Mouse (Mus musculus): ENCODE data around the gene Ppp1r11. TPM values are rescaled to one million over a fixed set of nuclear protein-coding genes. Genes with fewer than 3 reads are reported as not detected.
A peak's percentile ranks its signal among the peaks of the same experiment; 100 is the strongest.

Ppp1r11 gene
- polyA plus RNA-seq, 1 experiment, result 891 TPM

DNA sequence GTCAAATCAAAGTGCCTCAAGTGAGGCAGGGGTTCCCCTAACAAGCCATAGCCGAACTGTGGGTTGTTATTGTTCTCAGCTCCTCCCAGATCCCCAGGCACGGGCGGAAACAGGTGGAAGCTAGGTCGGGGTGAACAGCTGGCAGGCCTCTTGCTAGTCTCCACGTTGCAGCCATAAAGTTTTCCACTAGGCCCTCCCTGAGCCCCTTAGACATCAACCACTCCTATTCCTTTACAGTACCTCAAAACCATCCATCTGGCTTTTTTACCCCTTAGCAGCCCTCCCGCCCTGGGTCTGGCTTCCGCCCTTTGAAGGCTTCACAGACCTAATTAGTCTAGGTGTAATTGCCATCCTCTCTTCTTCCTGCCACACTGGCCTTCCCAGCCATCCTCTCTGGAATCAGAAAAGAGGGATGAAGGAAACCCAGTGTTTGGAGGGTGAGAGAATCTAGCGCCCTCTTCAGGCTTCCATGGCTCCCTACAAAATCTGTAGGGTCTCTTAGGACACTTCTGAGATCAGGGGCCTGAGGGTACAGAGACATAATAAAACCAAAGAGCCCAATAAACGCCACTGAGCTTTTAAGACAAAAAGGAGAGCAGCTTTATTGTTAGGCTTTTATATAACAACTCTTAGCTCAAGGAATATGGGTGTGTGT is 7.3 kb downstream of the Ppp1r11 start:
- no peak overlapping the region for H3K4me3 ChIP-seq (ENCODE audit: control insufficient read depth, low read depth, low read length)
- H3K4me1 ChIP-seq (ENCODE audit: control insufficient read depth, insufficient read depth, low read length), result peaks cover 19% of the 10 kb centered on the region
- H3K36me3 ChIP-seq (ENCODE audit: control insufficient read depth, insufficient read depth, low read length), result no peaks in the 10 kb centered on the region
- H3K27ac ChIP-seq (ENCODE audit: control insufficient read depth, insufficient read depth, low read depth, low read length), result no peak overlapping the region
- H3K27me3 ChIP-seq (ENCODE audit: control insufficient read depth, insufficient read depth, low read length), result no peaks in the 10 kb centered on the region
- TF ChIP-seq POLR2A (IDR thresholded peaks at IDR 0.05; ENCODE audit: control insufficient read depth, low read depth, low read length) (no peak), CTCF (IDR thresholded peaks at IDR 0.05; ENCODE audit: control insufficient read depth, insufficient read depth, insufficient replicate concordance, low read depth, low read length) (no peak)

DNA sequence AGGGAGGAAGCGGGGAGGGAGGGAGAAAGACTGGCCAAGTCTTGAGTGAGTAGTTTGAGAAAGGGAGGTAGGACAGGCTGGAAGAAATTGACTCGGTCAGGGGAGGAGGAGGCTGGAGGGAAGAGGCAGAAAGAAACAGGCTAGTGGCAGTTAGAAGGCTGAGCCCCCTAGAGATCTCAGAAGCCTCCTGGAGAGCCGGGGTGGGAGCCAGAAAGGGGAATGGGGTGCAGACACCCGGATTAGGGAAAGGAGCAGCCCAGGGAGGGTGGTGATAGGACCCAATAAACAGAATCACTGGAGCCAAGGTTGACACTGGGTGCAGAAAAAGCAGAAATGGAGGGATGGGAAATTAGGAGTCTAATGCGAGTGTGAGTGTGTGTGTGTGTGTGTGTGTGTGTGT is 7.8 kb downstream of the Ppp1r11 start:
- Histone ChIP-seq H3K36me3 (ENCODE audit: control insufficient read depth, insufficient read depth, low read length) (no peaks in the 10 kb centered on the region), H3K4me1 (ENCODE audit: control insufficient read depth, insufficient read depth, low read length) (peaks cover 19% of the 10 kb centered on the region), H3K4me3 (ENCODE audit: control insufficient read depth, low read depth, low read length) (no peak overlapping the region), H3K27me3 (ENCODE audit: control insufficient read depth, insufficient read depth, low read length) (no peaks in the 10 kb centered on the region), H3K27ac (ENCODE audit: control insufficient read depth, insufficient read depth, low read depth, low read length) (no peak overlapping the region)
- TF ChIP-seq CTCF (IDR thresholded peaks at IDR 0.05; ENCODE audit: control insufficient read depth, insufficient read depth, insufficient replicate concordance, low read depth, low read length) (no peak), POLR2A (IDR thresholded peaks at IDR 0.05; ENCODE audit: control insufficient read depth, low read depth, low read length) (no peak)

DNA sequence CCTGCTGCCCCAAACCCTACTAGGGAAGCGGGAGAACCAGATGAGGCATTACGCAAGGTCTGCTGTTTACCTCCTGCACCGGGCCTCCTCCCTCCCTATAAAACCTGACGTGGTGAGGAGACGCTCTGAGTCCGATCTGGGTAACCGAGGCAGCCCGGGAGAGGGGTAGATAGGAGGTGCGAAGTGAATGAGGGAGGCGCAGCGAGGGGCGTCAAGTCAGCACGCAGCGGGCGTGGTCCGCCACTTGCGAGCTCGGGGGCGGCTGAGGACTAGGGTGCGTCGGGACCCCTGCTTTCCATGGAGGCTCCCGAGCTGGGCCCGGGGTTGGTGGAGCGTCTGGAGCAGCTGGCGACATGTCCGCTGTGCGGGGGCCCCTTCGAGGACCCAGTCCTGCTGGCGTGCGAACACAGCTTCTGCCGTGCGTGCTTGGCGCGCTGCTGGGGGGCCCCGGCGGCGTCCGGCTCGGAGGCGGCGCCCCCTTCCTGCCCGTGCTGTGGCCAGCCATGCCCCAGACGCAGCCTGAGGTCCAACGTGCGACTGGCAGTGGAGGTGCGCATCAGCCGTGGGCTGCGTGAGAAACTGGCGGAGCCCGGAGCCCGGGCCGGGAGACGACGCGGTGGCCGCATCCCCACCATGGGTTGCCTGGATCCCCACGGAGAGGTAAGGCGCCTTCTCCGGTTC is 8.6 kb downstream of the Ppp1r11 start, which contains the start of gene Rnf39:
Rnf39 (plus strand) TSS at position 128 of the 681 bp plus-strand sequence.
- H3K27me3 ChIP-seq (ENCODE audit: control insufficient read depth, insufficient read depth, low read length), result no peaks in the 10 kb centered on the region
- H3K27ac ChIP-seq (ENCODE audit: control insufficient read depth, insufficient read depth, low read depth, low read length), result no peak within 1 kb of the TSS
- peaks cover 19% of the 10 kb centered on the region for H3K4me1 ChIP-seq (ENCODE audit: control insufficient read depth, insufficient read depth, low read length)
- H3K4me3 ChIP-seq (ENCODE audit: control insufficient read depth, low read depth, low read length), result peak within 1 kb of the TSS; percentile 21
- TF ChIP-seq CTCF (IDR thresholded peaks at IDR 0.05; ENCODE audit: control insufficient read depth, insufficient read depth, insufficient replicate concordance, low read depth, low read length) (no peak), POLR2A (IDR thresholded peaks at IDR 0.05; ENCODE audit: control insufficient read depth, low read depth, low read length) (no peak)
- no peaks in the 10 kb centered on the region for H3K36me3 ChIP-seq (ENCODE audit: control insufficient read depth, insufficient read depth, low read length)

DNA sequence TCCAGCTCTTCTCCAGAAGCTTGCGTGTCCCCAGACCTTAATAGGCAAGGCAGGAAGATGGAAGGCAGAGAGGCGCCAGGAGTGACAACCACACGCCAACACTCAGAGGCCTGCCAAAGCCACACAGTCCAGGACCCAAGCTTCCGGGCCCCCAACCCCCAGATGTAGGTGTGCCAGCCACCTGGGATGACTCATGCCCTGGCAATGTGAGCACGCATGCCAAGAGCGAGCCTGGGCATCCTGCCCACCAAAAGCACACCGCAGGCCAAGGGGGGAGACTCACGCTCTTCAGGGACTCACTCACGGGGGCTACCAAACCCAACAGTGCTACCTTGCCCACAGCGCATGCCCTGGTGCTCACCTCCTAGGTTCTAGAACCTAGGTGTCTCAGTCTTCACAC is 9.2 kb downstream of the Ppp1r11 start:
- TF ChIP-seq POLR2A (IDR thresholded peaks at IDR 0.05; ENCODE audit: control insufficient read depth, low read depth, low read length), result no peak
- TF ChIP-seq CTCF (IDR thresholded peaks at IDR 0.05; ENCODE audit: control insufficient read depth, insufficient read depth, insufficient replicate concordance, low read depth, low read length), result no peak
- Histone ChIP-seq H3K4me3 (ENCODE audit: control insufficient read depth, low read depth, low read length) (peak overlapping the region; percentile 21; the same call in 1 of the 2 replicates), H3K4me1 (ENCODE audit: control insufficient read depth, insufficient read depth, low read length) (peaks cover 19% of the 10 kb centered on the region), H3K27me3 (ENCODE audit: control insufficient read depth, insufficient read depth, low read length) (no peaks in the 10 kb centered on the region), H3K27ac (ENCODE audit: control insufficient read depth, insufficient read depth, low read depth, low read length) (no peak overlapping the region), H3K36me3 (ENCODE audit: control insufficient read depth, insufficient read depth, low read length) (no peaks in the 10 kb centered on the region)

DNA sequence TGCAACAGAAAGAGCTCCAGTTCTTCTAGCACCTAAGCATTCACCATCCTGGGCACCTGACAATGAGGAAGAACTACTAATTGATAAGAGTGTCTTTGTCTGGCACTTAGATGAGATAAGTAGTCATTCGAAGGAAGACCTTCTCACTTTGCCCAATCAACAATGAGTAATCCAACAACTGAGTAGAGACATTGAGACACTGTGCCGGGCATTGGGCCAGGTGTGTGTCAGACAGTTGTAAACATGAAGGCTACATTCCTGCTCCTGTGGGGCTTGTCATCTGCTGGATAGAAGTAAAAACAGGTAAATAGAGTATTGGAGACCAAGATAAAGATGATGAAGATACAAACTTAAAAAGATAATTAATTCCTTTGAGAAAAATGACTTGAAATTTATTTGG is 13.5 kb downstream of the Ppp1r11 start:
- no peaks in the 10 kb centered on the region for H3K27me3 ChIP-seq (ENCODE audit: control insufficient read depth, insufficient read depth, low read length)
- no peaks in the 10 kb centered on the region for H3K36me3 ChIP-seq (ENCODE audit: control insufficient read depth, insufficient read depth, low read length)
- no peak overlapping the region for H3K27ac ChIP-seq (ENCODE audit: control insufficient read depth, insufficient read depth, low read depth, low read length)
- TF ChIP-seq POLR2A (IDR thresholded peaks at IDR 0.05; ENCODE audit: control insufficient read depth, low read depth, low read length), result no peak
- no peak for TF ChIP-seq CTCF (IDR thresholded peaks at IDR 0.05; ENCODE audit: control insufficient read depth, insufficient read depth, insufficient replicate concordance, low read depth, low read length)
- no peak overlapping the region for H3K4me3 ChIP-seq (ENCODE audit: control insufficient read depth, low read depth, low read length)
- H3K4me1 ChIP-seq (ENCODE audit: control insufficient read depth, insufficient read depth, low read length), result peaks cover 8% of the 10 kb centered on the region

DNA sequence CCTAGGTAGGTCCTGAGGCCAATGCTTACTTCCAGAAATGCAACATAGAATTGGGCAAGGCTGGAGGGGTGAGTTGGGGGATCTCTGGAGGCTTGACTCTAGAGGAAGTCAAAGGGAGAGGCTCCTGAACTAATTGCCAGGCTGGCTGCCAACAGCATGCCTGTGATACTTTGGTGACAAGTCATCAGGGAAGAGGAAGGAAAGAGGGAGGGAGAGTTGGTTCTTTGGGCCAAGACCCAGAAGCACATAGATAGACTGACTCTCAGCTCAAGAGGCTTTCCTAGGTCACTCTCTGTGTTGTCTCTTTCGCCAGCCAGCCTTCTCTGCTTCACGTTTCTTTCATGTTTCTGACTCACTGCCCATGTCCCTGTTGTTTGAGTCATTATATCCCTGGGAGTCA is 19.7 kb downstream of the Ppp1r11 start:
- no peaks in the 10 kb centered on the region for H3K36me3 ChIP-seq (ENCODE audit: control insufficient read depth, insufficient read depth, low read length)
- no peaks in the 10 kb centered on the region for H3K4me1 ChIP-seq (ENCODE audit: control insufficient read depth, insufficient read depth, low read length)
- no peaks in the 10 kb centered on the region for H3K27me3 ChIP-seq (ENCODE audit: control insufficient read depth, insufficient read depth, low read length)
- H3K4me3 ChIP-seq (ENCODE audit: control insufficient read depth, low read depth, low read length), result no peak overlapping the region
- no peak overlapping the region for H3K27ac ChIP-seq (ENCODE audit: control insufficient read depth, insufficient read depth, low read depth, low read length)
- no peak for TF ChIP-seq POLR2A (IDR thresholded peaks at IDR 0.05; ENCODE audit: control insufficient read depth, low read depth, low read length)
- no peak for TF ChIP-seq CTCF (IDR thresholded peaks at IDR 0.05; ENCODE audit: control insufficient read depth, insufficient read depth, insufficient replicate concordance, low read depth, low read length)

DNA sequence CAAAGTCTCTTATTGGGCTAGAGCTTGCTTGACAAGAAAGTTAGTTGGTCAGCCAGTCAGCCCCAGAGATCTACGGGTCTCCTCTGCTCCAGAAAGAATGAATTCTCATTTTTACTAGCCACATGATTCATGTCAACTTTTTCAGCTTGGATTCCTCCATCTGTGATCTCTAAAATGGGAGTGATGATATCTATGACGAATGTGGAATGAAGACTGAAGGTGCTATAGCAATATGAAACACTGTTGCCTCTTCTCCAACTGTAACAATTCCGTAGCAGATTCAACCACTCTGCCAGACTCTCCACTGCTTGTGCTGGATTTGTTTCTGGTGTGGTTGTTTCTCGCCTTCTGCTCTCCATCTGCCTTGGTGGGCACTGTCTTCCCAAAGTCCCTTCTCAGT is 20.4 kb downstream of the Ppp1r11 start:
- Histone ChIP-seq H3K4me3 (ENCODE audit: control insufficient read depth, low read depth, low read length) (no peak overlapping the region), H3K36me3 (ENCODE audit: control insufficient read depth, insufficient read depth, low read length) (no peaks in the 10 kb centered on the region), H3K27ac (ENCODE audit: control insufficient read depth, insufficient read depth, low read depth, low read length) (no peak overlapping the region), H3K27me3 (ENCODE audit: control insufficient read depth, insufficient read depth, low read length) (no peaks in the 10 kb centered on the region), H3K4me1 (ENCODE audit: control insufficient read depth, insufficient read depth, low read length) (no peaks in the 10 kb centered on the region)
- TF ChIP-seq CTCF (IDR thresholded peaks at IDR 0.05; ENCODE audit: control insufficient read depth, insufficient read depth, insufficient replicate concordance, low read depth, low read length), result no peak
- TF ChIP-seq POLR2A (IDR thresholded peaks at IDR 0.05; ENCODE audit: control insufficient read depth, low read depth, low read length), result no peak
